Mouse (Mus musculus) heart, adult 2 months (tissue): ENCODE measurements around the gene Zbtb21.

Experiments used
- CTCF ChIP-seq: fragments of 200-600 bp; IDR thresholded peaks from 2 replicates; pipeline ENCODE4 v1.8.1; 2022; ENCODE audit warnings: antibody characterized with exemption, mild to moderate bottlenecking, moderate library complexity
- EP300 ChIP-seq: fragments of 200-500 bp; IDR thresholded peaks from 2 replicates; pipeline ENCODE4 v1.6.1; 2011; ENCODE audit warnings: low read depth, low read length, control low read depth; ENCODE audit not compliant: insufficient read depth
- POLR2A ChIP-seq: fragments of 200-500 bp; IDR thresholded peaks from 2 replicates; pipeline ENCODE4 v1.6.1; 2011; ENCODE audit warnings: mild to moderate bottlenecking, low read depth, low read length, control low read depth; ENCODE audit not compliant: insufficient read depth

GRCm38 (mm10) chr16:97962151-97962948 lies at the start of gene Zbtb21, which contains the start of gene C2cd2:
- peak; percentile 2; the same call in 1 of the 2 replicates for TF ChIP-seq CTCF
- TF ChIP-seq EP300, result 0 out of 2 replicates have a peak, but pooled peaks have one; percentile 30
- TF ChIP-seq POLR2A, result peak; percentile 75
